Mouse (Mus musculus): ENCODE measurements at regions not wholly inside any gene's neighbourhood (a gene's known extent, or its start where the extent isn't known, plus 50 kb on each side); places are given as distances from the start of the nearest gene placed in this dataset.

- H3K36me3 ChIP-seq (ENCODE audit: control insufficient read depth, insufficient read depth, low read length): no peaks in the 10 kb centered on the region
- H3K4me3 ChIP-seq (ENCODE audit: control insufficient read depth, low read depth, low read length): no peak overlapping the region
These were observed 53.2 kb upstream of the Ddah1 start for GRCm38 (mm10) chr3:145705317-145705716.

DNA sequence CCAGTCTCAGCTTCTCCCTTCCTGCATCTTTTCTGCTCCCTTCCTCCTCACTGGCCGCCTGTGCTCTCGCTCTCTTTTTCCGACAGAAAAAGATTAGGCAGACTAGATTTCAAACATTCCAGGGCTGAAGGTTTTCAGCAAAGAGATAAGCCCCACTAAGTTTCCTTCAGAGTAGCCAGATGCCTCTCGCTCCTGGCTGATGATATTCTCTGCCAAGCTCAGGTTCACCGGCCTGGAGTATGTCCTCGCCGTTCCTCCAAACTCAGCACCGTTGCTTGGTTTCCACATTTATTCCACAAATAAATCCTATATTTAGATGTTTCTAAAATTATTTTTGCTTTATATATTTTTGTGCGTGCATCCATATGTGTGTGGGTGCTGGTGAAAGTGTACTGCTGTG lies 54.3 kb upstream of the Ccn1 start:
- Histone ChIP-seq H3K36me3 (ENCODE audit: control insufficient read depth, insufficient read depth, low read length) (no peaks in the 10 kb centered on the region), H3K27me3 (ENCODE audit: control insufficient read depth, insufficient read depth, low read length) (no peaks in the 10 kb centered on the region), H3K4me3 (ENCODE audit: control insufficient read depth, low read depth, low read length) (no peak overlapping the region), H3K4me1 (ENCODE audit: control insufficient read depth, insufficient read depth, low read length) (peaks cover 4% of the 10 kb centered on the region), H3K27ac (ENCODE audit: control insufficient read depth, insufficient read depth, low read depth, low read length) (no peak overlapping the region)
- TF ChIP-seq CTCF (IDR thresholded peaks at IDR 0.05; ENCODE audit: control insufficient read depth, insufficient read depth, insufficient replicate concordance, low read depth, low read length) (no peak), POLR2A (IDR thresholded peaks at IDR 0.05; ENCODE audit: control insufficient read depth, low read depth, low read length) (no peak)

More at GRCm38 (mm10) chr3:145705317-145705716, 53.2 kb upstream of the Ddah1 start:
- TF ChIP-seq POLR2A (IDR thresholded peaks at IDR 0.05; ENCODE audit: control insufficient read depth, low read depth, low read length) (no peak), CTCF (IDR thresholded peaks at IDR 0.05; ENCODE audit: control insufficient read depth, insufficient read depth, insufficient replicate concordance, low read depth, low read length) (no peak)
- peaks cover 4% of the 10 kb centered on the region for H3K4me1 ChIP-seq (ENCODE audit: control insufficient read depth, insufficient read depth, low read length)
- no peaks in the 10 kb centered on the region for H3K27me3 ChIP-seq (ENCODE audit: control insufficient read depth, insufficient read depth, low read length)
- H3K27ac ChIP-seq (ENCODE audit: control insufficient read depth, insufficient read depth, low read depth, low read length): no peak overlapping the region

- Histone ChIP-seq H3K4me3 (ENCODE audit: control insufficient read depth, low read depth, low read length) (no peak overlapping the region), H3K36me3 (ENCODE audit: control insufficient read depth, insufficient read depth, low read length) (no peaks in the 10 kb centered on the region), H3K4me1 (ENCODE audit: control insufficient read depth, insufficient read depth, low read length) (peaks cover 4% of the 10 kb centered on the region), H3K27ac (ENCODE audit: control insufficient read depth, insufficient read depth, low read depth, low read length) (no peak overlapping the region), H3K27me3 (ENCODE audit: control insufficient read depth, insufficient read depth, low read length) (no peaks in the 10 kb centered on the region)
- TF ChIP-seq POLR2A (IDR thresholded peaks at IDR 0.05; ENCODE audit: control insufficient read depth, low read depth, low read length) (no peak), CTCF (IDR thresholded peaks at IDR 0.05; ENCODE audit: control insufficient read depth, insufficient read depth, insufficient replicate concordance, low read depth, low read length) (no peak)
These were observed 53.7 kb upstream of the Ccn1 start for GRCm38 (mm10) chr3:145703411-145703924.

DNA sequence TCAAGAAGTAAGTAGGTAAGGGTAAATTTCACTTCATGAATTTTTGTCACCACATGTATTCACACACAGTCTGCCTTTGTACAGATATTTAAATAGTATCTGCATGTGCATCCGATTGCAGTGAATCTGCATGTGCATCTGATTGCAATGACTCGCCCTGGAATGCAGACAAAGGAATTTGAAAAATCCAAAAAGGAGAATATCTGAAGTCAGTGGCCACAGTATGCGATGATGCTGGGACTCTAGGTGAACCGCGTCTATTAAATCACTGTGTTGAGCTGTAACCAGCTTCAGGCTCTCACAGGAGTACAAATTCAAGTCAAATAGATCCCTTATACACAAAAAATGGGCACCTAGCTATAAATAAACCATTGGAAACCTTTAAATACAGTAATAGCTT lies 53.0 kb upstream of the Ccn1 start:
- H3K27ac ChIP-seq (ENCODE audit: control insufficient read depth, insufficient read depth, low read depth, low read length): no peak overlapping the region
- H3K36me3 ChIP-seq (ENCODE audit: control insufficient read depth, insufficient read depth, low read length): no peaks in the 10 kb centered on the region

DNA sequence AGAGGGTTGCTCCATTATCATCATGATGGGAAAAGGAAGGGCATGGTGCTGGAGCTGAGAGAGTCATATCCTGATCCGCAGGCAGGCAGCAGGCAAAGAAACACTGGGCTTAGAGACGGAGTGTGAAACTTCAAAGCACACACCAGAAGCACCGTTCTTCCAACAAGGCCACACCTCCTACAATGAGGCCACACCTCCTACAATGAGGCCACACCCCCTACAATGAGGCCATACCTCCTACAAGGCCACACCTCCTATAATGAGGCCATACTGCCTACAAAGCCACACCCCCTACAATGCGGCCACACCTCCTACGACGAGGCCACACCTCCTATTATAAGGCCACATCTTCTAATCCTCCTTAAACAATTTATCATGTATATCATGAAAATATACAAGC lies 52.2 kb upstream of the Ccn1 start:
- Histone ChIP-seq H3K36me3 (ENCODE audit: control insufficient read depth, insufficient read depth, low read length) (no peaks in the 10 kb centered on the region), H3K4me1 (ENCODE audit: control insufficient read depth, insufficient read depth, low read length) (peaks cover 4% of the 10 kb centered on the region), H3K4me3 (ENCODE audit: control insufficient read depth, low read depth, low read length) (peak overlapping the region; percentile 72), H3K27me3 (ENCODE audit: control insufficient read depth, insufficient read depth, low read length) (no peaks in the 10 kb centered on the region), H3K27ac (ENCODE audit: control insufficient read depth, insufficient read depth, low read depth, low read length) (no peak overlapping the region)
- TF ChIP-seq POLR2A (IDR thresholded peaks at IDR 0.05; ENCODE audit: control insufficient read depth, low read depth, low read length) (peak; percentile 59; the same call in 1 of the 2 replicates), CTCF (IDR thresholded peaks at IDR 0.05; ENCODE audit: control insufficient read depth, insufficient read depth, insufficient replicate concordance, low read depth, low read length) (no peak)

More for the DNA sequence above, 53.0 kb upstream of the Ccn1 start:
- Histone ChIP-seq H3K27me3 (ENCODE audit: control insufficient read depth, insufficient read depth, low read length) (no peaks in the 10 kb centered on the region), H3K4me1 (ENCODE audit: control insufficient read depth, insufficient read depth, low read length) (peaks cover 4% of the 10 kb centered on the region), H3K4me3 (ENCODE audit: control insufficient read depth, low read depth, low read length) (no peak overlapping the region)
- no peak for TF ChIP-seq CTCF (IDR thresholded peaks at IDR 0.05; ENCODE audit: control insufficient read depth, insufficient read depth, insufficient replicate concordance, low read depth, low read length)
- no peak for TF ChIP-seq POLR2A (IDR thresholded peaks at IDR 0.05; ENCODE audit: control insufficient read depth, low read depth, low read length)
